Mouse (Mus musculus) CD4-positive, CD25-positive, alpha-beta regulatory T cell, adult 2 months (primary cell): ENCODE measurements around the gene Gm14412.
"Not testable (repeated sequence)": the region's sequence is repeated elsewhere in the genome, so short reads cannot be mapped to it uniquely, and the experiment has no call there.

Experiments
- DNase-seq: peaks from one replicate; pipeline ENCODE4 v3.0.0-alpha.2; 2012; ENCODE audit warnings: low read depth, low spot score

The Gm14412 gene

DNA sequence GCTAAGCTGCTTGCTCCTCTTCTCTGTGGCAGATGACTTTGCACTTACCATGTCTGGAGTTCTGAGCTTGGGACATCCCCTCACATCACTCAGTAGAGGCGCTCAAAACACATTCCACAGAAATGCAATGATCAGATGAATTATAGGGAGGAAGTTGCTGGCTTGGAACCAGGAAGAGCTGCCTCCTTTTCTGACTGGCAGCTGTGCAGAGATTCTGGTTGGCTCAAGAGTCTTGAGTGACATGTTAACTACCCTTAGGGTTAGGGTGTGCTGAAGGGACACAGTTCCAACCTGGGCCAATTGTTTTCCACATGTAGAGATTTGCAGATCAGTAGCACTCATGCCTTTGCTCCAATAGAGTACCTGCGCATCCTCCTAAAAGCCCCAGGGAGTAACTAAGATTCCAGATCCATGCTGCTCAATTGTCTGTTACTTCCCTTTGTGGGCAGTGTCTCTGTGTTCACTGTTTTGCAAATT, at the start of gene Gm14412:
TSS of gene Gm14412 (minus strand) at position 51 of the 477 bp plus-strand sequence.
- DNase-seq = not testable (repeated sequence)

DNA sequence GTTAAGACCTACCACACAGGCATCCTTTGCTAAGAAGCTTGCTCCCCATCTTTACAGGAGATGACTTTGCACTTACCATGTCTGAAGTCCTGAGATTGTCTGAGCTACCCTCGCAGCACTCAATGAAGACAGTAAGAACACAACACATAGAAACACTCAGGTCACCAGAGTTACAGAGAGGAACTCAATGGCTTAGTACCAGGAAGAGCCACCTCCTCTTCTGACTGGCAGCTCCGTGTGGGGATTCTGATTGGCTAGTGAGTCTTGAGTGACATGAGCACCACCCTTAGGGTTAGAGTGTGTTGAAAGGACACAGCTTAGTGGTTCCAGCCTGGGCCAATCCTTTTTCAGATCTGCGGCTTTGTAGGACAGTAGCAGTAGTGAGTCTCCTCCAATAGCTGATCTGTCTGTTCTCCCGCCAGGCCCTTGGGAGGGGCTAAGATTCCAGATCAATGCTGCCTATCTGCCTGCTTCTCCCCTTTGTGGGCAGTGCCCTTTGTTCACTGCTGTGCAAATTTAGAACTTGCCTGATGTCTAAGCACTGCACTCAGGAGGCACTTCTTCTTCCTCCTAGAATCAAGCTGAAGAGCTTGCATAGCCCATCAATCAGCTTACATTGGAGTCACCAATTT, 5.7 kb upstream of the Gm14412 start:
- DNase-seq = not testable (repeated sequence)

DNA sequence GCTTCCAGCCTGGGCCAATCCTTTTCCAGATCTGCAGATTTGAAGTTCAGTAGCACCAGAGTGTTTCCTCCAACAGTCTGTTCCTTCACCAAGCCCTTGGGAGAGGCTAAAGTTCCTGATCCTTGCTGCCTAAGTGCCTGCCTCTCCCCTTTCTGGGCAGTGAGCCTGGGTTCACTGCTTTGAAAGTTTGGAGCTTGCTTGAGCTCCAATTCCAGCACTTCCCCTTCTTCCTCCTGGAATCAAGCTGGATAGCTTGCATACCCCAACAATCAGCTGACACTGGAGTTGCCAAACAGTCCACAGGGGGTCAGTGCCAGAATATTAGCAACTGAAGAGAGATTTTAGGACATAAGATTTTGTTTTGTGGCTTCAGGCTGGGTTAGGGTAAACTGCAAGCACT, 2.7 kb downstream of the Gm14412 start:
- DNase-seq = not testable (repeated sequence)

DNA sequence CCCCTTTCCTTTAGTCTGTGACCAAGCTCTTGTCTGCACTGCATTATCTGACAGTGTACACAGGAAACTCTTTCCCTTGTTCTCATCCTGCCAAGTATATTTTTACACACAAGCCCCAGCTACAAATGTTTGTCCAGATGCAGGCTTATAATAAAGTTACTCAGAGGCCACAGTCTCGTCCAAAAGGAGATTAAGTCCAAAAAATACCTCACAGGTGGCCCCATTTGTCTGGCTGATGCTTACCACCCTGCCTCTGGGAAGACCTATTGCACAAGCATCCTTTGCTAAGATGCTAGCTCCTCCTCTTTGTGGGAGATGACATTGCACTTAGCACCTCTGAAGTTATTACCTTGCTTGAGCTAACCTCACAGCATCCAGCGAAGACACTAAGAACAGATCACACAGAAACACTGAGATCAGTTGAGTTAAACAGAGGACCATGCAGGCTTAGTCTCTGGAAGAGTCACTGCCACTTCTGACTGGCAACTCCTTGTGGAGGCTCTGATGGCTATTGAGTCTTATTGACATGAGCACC, 3.3 kb downstream of the Gm14412 start:
- not testable (repeated sequence) for DNase-seq

DNA sequence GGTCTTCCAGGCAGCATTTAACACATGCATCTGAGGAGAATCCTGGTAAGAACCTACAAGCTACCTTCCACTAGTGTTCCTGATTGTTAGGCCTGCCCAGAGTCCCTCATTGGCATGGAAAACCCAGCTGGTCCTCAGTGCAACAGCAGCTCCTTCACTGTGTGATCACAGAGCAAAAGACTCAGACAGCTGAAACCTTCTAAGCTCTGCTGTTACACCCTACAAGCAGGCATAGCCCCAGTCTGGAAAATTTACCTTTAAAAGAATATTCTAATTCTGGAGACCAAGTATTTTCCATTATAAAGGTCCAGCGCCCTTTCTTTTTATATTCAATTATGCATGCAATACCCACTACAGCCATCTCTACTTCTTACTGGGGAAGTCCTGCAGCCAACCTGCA, 5.1 kb downstream of the Gm14412 start:
- no peak for DNase-seq

DNA sequence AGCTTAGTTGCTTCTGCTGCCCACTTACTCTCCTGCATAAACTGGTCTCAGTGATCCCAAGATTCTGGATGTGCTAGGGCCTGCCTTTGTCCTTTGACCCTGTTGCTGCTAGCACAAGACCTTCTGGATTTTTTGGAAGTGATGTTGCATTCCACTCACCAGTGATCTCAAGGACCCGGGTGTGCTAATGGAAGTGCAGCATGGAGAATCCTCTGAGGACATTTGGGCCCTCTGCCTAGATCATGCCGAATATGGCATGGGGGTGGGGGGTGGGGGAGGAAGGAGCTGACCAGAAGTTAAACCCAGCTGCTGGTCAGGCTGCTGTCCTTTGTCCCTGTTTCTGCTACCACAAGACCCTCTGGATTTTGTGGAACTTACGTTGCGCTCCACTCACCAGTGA, 14.5 kb downstream of the Gm14412 start:
- not testable (repeated sequence) for DNase-seq

DNA sequence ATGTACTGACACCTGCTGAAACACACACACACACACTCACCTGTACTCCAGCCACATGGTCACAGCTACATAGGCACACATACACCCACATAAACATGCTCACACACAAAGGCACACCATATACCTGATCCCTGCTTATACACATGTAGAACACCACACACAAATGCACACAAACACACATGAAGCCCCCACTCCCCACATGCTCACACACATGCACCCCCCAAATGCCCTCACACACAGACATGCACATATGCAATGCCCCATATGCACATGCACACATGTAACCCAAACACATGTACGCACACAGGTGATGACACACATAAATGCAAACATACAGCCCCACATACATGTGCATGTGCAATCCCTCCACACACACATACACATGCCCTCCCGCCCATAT, 19.1 kb downstream of the Gm14412 start:
- not testable (repeated sequence) for DNase-seq

DNA sequence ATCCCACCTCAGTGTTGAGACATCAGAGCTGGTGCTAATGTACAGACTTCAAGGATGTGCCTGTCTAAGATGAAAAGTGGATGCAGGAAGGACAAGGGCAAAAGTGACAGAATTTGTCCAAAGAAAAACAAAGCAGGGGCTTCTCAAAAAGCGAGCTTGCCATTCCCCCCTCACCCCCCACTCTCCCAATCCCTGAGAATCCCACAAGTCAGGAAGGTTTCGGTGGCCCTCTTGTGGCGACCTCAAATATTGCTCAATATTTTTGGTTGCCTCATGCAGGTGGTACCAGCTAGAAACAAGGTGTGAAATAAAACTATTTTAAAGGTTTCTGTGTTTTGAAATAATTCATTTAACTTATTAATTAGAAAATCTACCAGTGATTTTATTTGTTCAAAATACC, 40.4 kb downstream of the Gm14412 start:
- not testable (repeated sequence) for DNase-seq

DNA sequence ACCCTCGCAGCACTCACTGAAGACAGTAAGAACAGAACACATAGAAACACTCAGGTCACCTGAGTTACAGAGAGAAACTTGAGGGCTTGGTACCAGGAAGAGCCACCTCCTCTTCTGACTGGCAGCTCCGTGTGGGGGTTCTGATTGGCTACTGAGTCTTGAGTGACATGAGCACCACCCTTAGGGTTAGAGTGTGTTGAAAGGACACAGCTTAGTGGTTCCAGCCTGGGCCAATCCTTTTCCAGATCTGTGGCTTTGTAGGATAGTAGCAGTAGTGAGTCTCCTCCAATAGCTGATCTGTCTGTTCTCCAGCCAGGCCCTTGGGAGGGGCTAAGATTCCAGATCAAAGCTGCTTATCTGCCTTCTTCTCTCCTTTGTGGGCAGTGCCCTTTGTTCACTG, 46.4 kb downstream of the Gm14412 start:
- not testable (repeated sequence) for DNase-seq

DNA sequence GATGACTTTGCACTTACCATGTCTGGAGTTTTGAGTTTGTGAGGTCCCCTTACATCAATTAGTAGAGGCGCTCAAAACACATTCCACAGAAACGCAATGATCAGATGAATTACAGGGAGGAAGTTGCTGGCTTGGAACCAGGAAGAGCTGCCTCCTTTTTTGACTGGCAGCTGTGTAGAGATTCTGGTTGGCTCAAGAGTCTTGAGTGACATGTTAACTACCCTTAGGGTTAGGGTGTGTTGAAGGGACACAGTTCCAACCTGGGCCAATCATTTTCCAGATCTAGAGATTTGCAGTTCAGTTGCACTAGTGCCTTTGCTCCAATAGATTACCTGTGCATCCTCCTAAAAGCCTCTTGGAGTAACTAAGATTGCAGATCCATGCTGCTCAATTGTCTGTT, 51.9 kb downstream of the Gm14412 start:
- not testable (repeated sequence) for DNase-seq

DNA sequence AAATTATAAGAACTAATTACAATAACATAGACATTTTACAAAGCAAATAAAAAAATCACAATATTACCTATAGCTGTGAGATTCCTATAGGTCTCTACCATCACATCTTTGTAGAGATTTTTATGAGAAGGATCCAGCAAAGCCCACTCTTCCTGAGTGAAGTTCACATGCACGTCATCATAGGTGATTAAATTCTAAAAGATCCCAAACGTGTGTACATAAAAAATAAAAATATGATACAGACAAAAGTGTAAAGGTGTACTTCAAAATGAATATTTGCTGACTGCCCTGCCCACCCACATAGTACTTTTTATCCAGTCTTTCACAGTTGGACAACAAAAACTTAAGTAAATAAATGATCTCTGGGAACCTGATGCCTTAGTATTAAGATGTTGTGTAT, 57.2 kb downstream of the Gm14412 start, which contains the start of gene Gm14409:
TSS of gene Gm14409 (minus strand) at position 101 of the 400 bp plus-strand sequence.
- DNase-seq = not testable (repeated sequence)
